Mouse (Mus musculus) bone marrow, adult 2 months (tissue): ENCODE results near the gene Adgrb2.

Source experiments
- CTCF ChIP-seq: fragments of 200-500 bp; IDR thresholded peaks from 2 replicates; pipeline ENCODE4 v1.5.1; 2011; ENCODE audit warnings: low read length, control low read depth; ENCODE audit not compliant: control insufficient read depth, insufficient read depth
- POLR2A ChIP-seq: fragments of 200-500 bp; IDR thresholded peaks from 2 replicates; pipeline ENCODE4 v1.6.1; 2011; ENCODE audit warnings: low read depth, mild to moderate bottlenecking, control low read depth, low read length, borderline replicate concordance; ENCODE audit not compliant: control insufficient read depth

GRCm38 (mm10) chr4:130063191-130063590 lies 78.5 kb downstream of the Adgrb2 start:
- no peak for TF ChIP-seq CTCF
- TF ChIP-seq POLR2A, result no peak
